Mouse (Mus musculus) heart, adult 2 months (tissue): ENCODE measurements around the gene Cidec.

Source experiments
- CTCF ChIP-seq: fragments of 200-600 bp; IDR thresholded peaks from 2 replicates; pipeline ENCODE4 v1.8.1; 2022; ENCODE audit warnings: antibody characterized with exemption, mild to moderate bottlenecking, moderate library complexity
- EP300 ChIP-seq: fragments of 200-500 bp; IDR thresholded peaks from 2 replicates; pipeline ENCODE4 v1.6.1; 2011; ENCODE audit warnings: low read depth, low read length, control low read depth; ENCODE audit not compliant: insufficient read depth
- POLR2A ChIP-seq: fragments of 200-500 bp; IDR thresholded peaks from 2 replicates; pipeline ENCODE4 v1.6.1; 2011; ENCODE audit warnings: mild to moderate bottlenecking, low read depth, low read length, control low read depth; ENCODE audit not compliant: insufficient read depth

DNA sequence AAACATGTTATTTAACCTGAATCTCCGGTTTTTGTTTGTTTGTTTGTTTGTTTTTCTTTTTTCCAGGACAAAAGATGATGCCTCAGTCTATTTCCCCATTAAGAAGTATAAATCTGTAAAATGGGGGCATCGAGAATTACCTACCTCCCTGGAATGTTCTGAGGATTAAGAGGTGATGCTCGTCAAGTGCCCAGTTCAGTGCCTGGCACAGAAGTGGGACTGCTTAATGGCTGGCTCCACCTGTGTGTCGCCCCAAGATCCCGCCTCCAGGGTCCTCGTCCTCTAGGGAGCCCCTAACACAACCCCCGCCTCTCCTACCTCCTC lies 58.4 kb downstream of the Cidec start:
- no peak for TF ChIP-seq CTCF
- TF ChIP-seq POLR2A: no peak
- no peak for TF ChIP-seq EP300
